Mouse (Mus musculus) MEL (cell line): ENCODE data around the gene Mcl1.

Experiments
- CTCF ChIP-seq, 3 experiments: IDR thresholded peaks in 2 of 3; conservative IDR thresholded peaks in 1 of 3; 2 replicates each; pipeline ENCODE4 v1.5.1; 2011 to 2012; ENCODE audit warnings: low read length in 3 of 3, low read depth in 2 of 3, mild to moderate bottlenecking in 2 of 3, improper control_type of control experiment in 1 of 3, inconsistent platforms in 1 of 3, mixed read lengths in 1 of 3, moderate library complexity in 1 of 3; ENCODE audit not compliant: control insufficient read depth in 1 of 3, insufficient read depth in 1 of 3, poor library complexity in 1 of 3, severe bottlenecking in 1 of 3
- EP300 ChIP-seq, 2 experiments: IDR thresholded peaks; 2 replicates each; pipeline ENCODE4 v1.6.1; 2011; ENCODE audit warnings: improper control_type of control experiment in 2 of 2, low read length in 2 of 2, low read depth in 1 of 2, mild to moderate bottlenecking in 1 of 2
- POLR2A ChIP-seq, 2 experiments: IDR thresholded peaks; 2 replicates each; pipeline ENCODE4 v1.6.1; 2011 to 2012; ENCODE audit warnings: low read length in 2 of 2, mild to moderate bottlenecking in 2 of 2, control low read depth in 1 of 2, improper control_type of control experiment in 1 of 2, low read depth in 1 of 2, moderate library complexity in 1 of 2; ENCODE audit not compliant: control insufficient read depth in 1 of 2, insufficient read depth in 1 of 2, poor library complexity in 1 of 2
- ZNF384 ChIP-seq: IDR thresholded peaks from 2 replicates; pipeline ENCODE4 v1.6.1; 2012; ENCODE audit warnings: low read depth, mild to moderate bottlenecking, inconsistent platforms, low read length, improper control_type of control experiment

DNA sequence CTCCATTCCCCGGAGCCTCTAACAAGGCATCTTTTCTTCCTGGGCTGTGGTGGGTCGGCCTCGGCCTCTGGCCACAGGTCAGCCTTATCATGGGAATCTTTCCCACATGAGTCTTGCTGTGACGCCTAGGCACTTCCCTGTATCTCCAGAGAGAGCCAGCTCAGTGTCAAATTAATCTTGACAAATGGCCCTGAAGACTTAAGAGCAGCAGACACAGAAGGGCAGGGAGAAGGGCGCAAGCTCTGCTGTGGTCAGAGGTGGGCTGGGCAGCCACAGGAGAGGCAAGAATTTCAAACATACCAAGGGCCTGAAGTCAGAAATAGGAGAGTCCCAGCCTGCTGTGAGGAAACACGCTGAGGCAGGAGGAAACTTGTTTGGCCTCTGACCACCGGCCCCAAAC is 37.8 kb downstream of the Mcl1 start:
- TF ChIP-seq POLR2A (IDR thresholded peaks at IDR 0.05; ENCODE audit: control insufficient read depth in 1 of 2, insufficient read depth in 1 of 2, low read depth in 1 of 2, low read length in 2 of 2, poor library complexity in 1 of 2) (no peak), CTCF (IDR thresholded peaks at IDR 0.05 in 2 of 3, conservative IDR thresholded peaks at IDR 0.05 in 1 of 3; ENCODE audit: control insufficient read depth in 1 of 3, insufficient read depth in 1 of 3, low read depth in 2 of 3, low read length in 3 of 3, poor library complexity in 1 of 3, severe bottlenecking in 1 of 3) (no peak), EP300 (IDR thresholded peaks at IDR 0.05; ENCODE audit: low read depth in 1 of 2, low read length in 2 of 2) (no peak), ZNF384 (no peak)
